Mouse (Mus musculus) lung, adult 2 months (tissue): ENCODE measurements around the gene Tcl1b1. TPM values are rescaled to one million over a fixed set of nuclear protein-coding genes. Genes with fewer than 3 reads are reported as not detected.
"Not testable (repeated sequence)": the region's sequence is repeated elsewhere in the genome, so short reads cannot be mapped to it uniquely, and the experiment has no call there.

Experiments
- DNase-seq: peaks from one replicate; pipeline ENCODE4 v3.0.0; 2022
- H3K4me1 ChIP-seq: fragments of 200-500 bp; 2 replicates; pipeline ENCODE4 v1.6.1; 2011; ENCODE audit warnings: low read length; ENCODE audit not compliant: control insufficient read depth, insufficient read depth
- H3K4me3 ChIP-seq: fragments of 200-500 bp; replicated peaks from 2 replicates; pipeline ENCODE3; 2011; ENCODE audit warnings: low read depth, mild to moderate bottlenecking, control low read depth, low read length; ENCODE audit errors: extremely low read depth
- CTCF ChIP-seq: fragments of 200-500 bp; IDR thresholded peaks from 2 replicates; pipeline ENCODE4 v1.5.1; 2011; ENCODE audit warnings: mild to moderate bottlenecking, low read length, control low read depth; ENCODE audit not compliant: insufficient read depth
- POLR2A ChIP-seq: fragments of 200-500 bp; IDR thresholded peaks from 2 replicates; pipeline ENCODE4 v1.6.1; 2011; ENCODE audit warnings: low read depth, mild to moderate bottlenecking, control low read depth, low read length, borderline replicate concordance; ENCODE audit errors: extremely low read depth
- WGBS: fragments of 180-500 bp; shearing (Covaris S2); methylation state at CpG from one replicate; pipeline ENCODE4 v1.1.7; 2018; 5-methylcytosine and 5-hydroxymethylcytosine counted together
- polyA plus RNA-seq: library from polyadenylated mRNA; depleted of rRNA; stranded (reverse); fragments of >200 nt; gene quantifications from 2 replicates; pipeline ENCODE4 v1.2.3, GENCODE M21; 2012; rRNA removed

Tcl1b1 gene
- polyA plus RNA-seq, result not detected in 2 replicates

DNA sequence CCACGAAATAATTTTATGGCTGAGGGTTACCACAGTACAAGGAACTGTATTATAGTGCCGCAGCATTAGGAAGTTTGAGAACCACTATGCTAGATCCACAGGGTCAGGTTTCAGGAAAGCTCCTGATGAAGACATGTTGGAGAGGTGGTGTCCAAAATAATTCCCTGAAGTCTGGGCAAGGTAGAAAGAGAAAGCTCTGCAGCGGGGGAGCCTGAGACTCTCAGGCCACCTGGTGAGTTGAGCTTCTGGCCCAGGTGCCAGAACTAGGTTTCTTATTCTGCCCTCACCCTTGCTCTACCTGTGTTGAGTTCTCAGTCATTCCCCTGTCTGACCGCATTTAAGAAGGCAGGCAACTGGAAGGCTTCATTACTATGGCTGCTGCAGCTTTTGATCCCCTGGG lies at the start of gene Tcl1b1:
Tcl1b1 (plus strand) TSS at position 301 of the 400 bp plus-strand sequence.
- WGBS, result 73% methylated on average over 4 of the region's 4 CpGs
- no peak for DNase-seq
- no peaks in the 10 kb centered on the region for H3K4me1 ChIP-seq
- no peak for TF ChIP-seq POLR2A
- no peak within 1 kb of the TSS for H3K4me3 ChIP-seq

GRCm38 (mm10) chr12:105109812-105110211 lies 49.7 kb upstream of the Tcl1b1 start:
- DNase-seq, result no peak
- TF ChIP-seq CTCF (no peak), POLR2A (no peak)
- WGBS, result 41% methylated on average over 4 of the region's 4 CpGs
- no peaks in the 10 kb centered on the region for H3K4me1 ChIP-seq
- no peak overlapping the region for H3K4me3 ChIP-seq

GRCm38 (mm10) chr12:105112321-105112988 lies 47.0 kb upstream of the Tcl1b1 start:
- 28% methylated on average over 13 of the region's 13 CpGs for WGBS
- H3K4me3 ChIP-seq, result no peak overlapping the region
- TF ChIP-seq CTCF (no peak), POLR2A (no peak)
- DNase-seq, result no peak
- H3K4me1 ChIP-seq, result no peaks in the 10 kb centered on the region

- WGBS, result 88% methylated on average over 1 of the region's 1 CpGs
- Histone ChIP-seq H3K4me3 (no peak overlapping the region), H3K4me1 (no peaks in the 10 kb centered on the region)
- DNase-seq, result no peak
- TF ChIP-seq POLR2A (no peak), CTCF (no peak)
Measured at GRCm38 (mm10) chr12:105116648-105117047, 42.8 kb upstream of the Tcl1b1 start.

DNA sequence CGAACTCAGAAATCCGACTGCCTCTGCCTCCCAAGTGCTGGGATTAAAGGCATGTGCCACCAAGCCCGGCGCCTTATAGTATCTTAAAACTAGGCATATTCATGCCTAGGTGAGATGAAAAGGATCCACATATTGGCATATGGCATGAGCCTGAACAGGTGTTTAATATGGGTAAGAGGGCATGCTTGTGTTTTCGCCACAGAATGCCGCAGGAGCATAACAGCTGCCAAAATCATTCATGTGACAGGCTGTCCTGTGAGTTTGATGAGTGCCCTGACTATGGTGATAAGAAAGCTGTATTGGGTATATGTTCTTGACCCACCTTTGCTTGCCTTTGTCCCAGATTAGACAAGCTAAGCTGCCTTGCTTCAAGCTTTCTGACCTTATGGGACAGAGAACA lies 34.1 kb upstream of the Tcl1b1 start:
- no peak for DNase-seq
- TF ChIP-seq CTCF (no peak), POLR2A (no peak)
- WGBS, result 82% methylated on average over 6 of the region's 6 CpGs

DNA sequence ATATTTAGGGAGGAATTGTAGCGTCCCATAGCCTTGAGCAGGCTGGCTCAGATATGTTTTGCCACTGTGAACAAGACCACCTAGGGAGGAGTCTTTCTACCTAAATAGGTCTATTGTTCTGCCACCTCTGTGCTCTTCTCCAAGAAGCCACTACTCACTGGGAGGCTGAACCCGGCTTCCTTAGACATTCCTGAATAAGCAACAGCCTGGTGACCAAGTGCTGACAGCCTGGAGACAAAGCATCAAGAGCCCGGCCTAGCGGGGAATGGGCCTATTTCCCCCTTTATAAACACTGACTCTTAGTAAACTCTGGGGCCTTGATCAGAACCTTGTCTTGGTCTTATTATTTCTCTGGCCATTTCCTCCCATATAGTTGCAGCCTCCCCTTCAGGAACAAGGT lies 33.0 kb upstream of the Tcl1b1 start:
- TF ChIP-seq CTCF, result no peak
- 65% methylated on average over 4 of the region's 4 CpGs for WGBS

More for the DNA sequence above, 34.1 kb upstream of the Tcl1b1 start:
- no peak overlapping the region for H3K4me3 ChIP-seq
- no peaks in the 10 kb centered on the region for H3K4me1 ChIP-seq

DNA sequence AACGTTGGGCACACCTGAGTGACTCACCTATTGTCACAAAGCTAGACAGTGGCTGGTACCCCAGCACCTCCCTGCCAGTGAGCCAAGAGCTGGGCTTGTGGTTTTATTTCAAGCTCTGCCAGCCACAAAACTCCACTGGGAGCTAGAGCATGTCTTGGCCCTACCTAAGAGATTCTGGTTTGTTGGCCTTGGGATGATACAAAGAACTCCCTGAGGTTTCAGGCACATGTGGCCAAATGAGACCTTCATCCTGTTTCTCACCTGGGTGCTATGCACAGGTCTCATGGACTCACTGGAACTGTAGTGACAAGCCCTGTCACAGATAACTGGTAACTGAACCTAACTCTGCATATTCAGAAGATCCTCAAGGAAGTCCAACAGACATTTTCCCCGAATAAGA lies 31.9 kb upstream of the Tcl1b1 start:
- Histone ChIP-seq H3K4me1 (no peaks in the 10 kb centered on the region), H3K4me3 (no peak overlapping the region)
- no peak for DNase-seq
- WGBS, result 73% methylated on average over 2 of the region's 2 CpGs
- TF ChIP-seq POLR2A (no peak), CTCF (no peak)

More for the DNA sequence above, 33.0 kb upstream of the Tcl1b1 start:
- no peak for DNase-seq
- Histone ChIP-seq H3K4me1 (no peaks in the 10 kb centered on the region), H3K4me3 (no peak overlapping the region)

- not testable (repeated sequence) for DNase-seq, H3K4me3 ChIP-seq, H3K4me1 ChIP-seq
- WGBS, result 48% methylated on average over 3 of the region's 3 CpGs
Measured at GRCm38 (mm10) chr12:105129494-105130205, 29.8 kb upstream of the Tcl1b1 start.

DNA sequence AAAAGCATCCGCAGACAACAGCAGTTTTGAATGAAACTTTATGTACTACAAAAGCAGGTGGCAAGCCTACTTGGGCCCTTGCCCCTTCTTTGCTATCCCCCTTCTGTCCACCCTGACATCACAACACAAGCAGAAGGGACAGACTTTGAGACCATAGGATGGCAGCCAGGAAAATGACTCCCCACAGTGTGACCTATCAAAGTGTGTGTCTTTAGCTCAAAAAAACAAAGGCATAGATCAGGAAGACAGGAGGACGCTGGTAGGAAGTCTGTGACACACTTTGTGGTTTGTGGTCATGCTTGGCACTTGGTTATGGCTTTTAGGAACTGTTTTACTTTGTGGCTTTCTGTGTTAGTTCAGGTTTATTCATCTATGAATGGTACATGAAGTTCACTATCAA lies 25.3 kb upstream of the Tcl1b1 start:
- H3K4me3 ChIP-seq, DNase-seq, H3K4me1 ChIP-seq: not testable (repeated sequence)
- 51% methylated on average over 2 of the region's 2 CpGs for WGBS

GRCm38 (mm10) chr12:105134826-105135225 lies 24.7 kb upstream of the Tcl1b1 start:
- H3K4me1 ChIP-seq, H3K4me3 ChIP-seq, DNase-seq: not testable (repeated sequence)
- 70% methylated on average over 4 of the region's 4 CpGs for WGBS

- H3K4me3 ChIP-seq, H3K4me1 ChIP-seq, DNase-seq: not testable (repeated sequence)
- 67% methylated on average over 1 of the region's 1 CpGs for WGBS
Measured at GRCm38 (mm10) chr12:105137729-105138128, 21.8 kb upstream of the Tcl1b1 start.
